Mouse (Mus musculus) hindbrain, embryonic 16.5 days (tissue): ENCODE measurements at regions not wholly inside any gene's neighbourhood (a gene's known extent, or its start where the extent isn't known, plus 50 kb on each side); places are given as distances from the start of the nearest gene placed in this dataset.

Experiments
- ATAC-seq: fragments of 200-750 bp; cut with Nextera tagmentation; 2 replicates; pipeline ENCODE4 v1.8.0; 2017; ENCODE audit warnings: moderate TSS enrichment, moderate library complexity
- H3K27ac ChIP-seq: fragments of 300-500 bp; sonication (generic); 2 replicates; pipeline ENCODE4 v1.5.1; 2014; ENCODE audit warnings: low read depth, mild to moderate bottlenecking, control low read depth, low read length, moderate library complexity
- H3K27me3 ChIP-seq: fragments of 300-500 bp; sonication (generic); replicated peaks from 2 replicates; pipeline ENCODE4 v1.6.1; 2014; ENCODE audit warnings: low read length; ENCODE audit not compliant: control insufficient read depth, insufficient read depth
- H3K36me3 ChIP-seq: fragments of 300-500 bp; sonication (generic); 2 replicates; pipeline ENCODE4 v1.6.1; 2014; ENCODE audit warnings: mild to moderate bottlenecking, low read length, moderate library complexity, mixed read lengths; ENCODE audit not compliant: control insufficient read depth, insufficient read depth
- H3K4me1 ChIP-seq: fragments of 300-500 bp; sonication (generic); 2 replicates; pipeline ENCODE4 v1.6.1; 2014; ENCODE audit warnings: low read depth, low read length; ENCODE audit not compliant: control insufficient read depth, insufficient read depth
- H3K4me2 ChIP-seq: fragments of 300-500 bp; sonication (generic); 2 replicates; pipeline ENCODE4 v1.6.1; 2014; ENCODE audit warnings: mild to moderate bottlenecking, low read length, control low read depth, moderate library complexity
- H3K4me3 ChIP-seq: fragments of 300-500 bp; sonication (generic); 2 replicates; pipeline ENCODE4 v1.5.1; 2014; ENCODE audit warnings: mild to moderate bottlenecking, low read length, control low read depth, moderate library complexity
- H3K9ac ChIP-seq: fragments of 300-500 bp; sonication (generic); 2 replicates; pipeline ENCODE4 v1.6.1; 2014; ENCODE audit warnings: low read depth, mild to moderate bottlenecking, control low read depth, low read length, moderate library complexity
- H3K9me3 ChIP-seq: fragments of 300-500 bp; sonication (generic); 2 replicates; pipeline ENCODE4 v1.6.1; 2014; ENCODE audit warnings: mild to moderate bottlenecking, low read length, moderate library complexity; ENCODE audit not compliant: control insufficient read depth
- WGBS: fragments of 180-500 bp; shearing (Covaris S2); extraction: QIAGEN DNeasy Blood & Tissue Kit; methylation state at CpG from one replicate; pipeline ENCODE4 v1.1.7; 2014; 5-methylcytosine and 5-hydroxymethylcytosine counted together

DNA sequence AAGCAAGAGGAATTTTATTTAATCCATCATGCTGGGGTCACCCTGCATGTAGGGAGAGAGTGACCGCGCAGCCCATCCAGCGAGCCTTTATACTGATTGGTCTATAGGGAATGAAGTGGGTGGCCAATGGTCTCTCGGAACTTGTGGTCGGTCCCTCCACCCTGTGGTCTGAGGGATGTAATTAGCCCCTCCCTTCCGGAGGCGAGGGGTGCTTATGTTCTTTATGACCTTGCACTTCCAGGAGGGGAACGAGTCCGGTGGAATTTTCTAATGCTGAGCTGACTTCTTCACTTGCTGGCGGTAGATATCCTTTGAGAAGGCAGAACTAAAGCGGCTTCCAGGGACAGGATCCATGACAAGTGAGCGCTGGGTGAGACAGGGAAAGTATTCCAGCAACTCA lies 60.8 kb downstream of the H2al2a start:
- WGBS = 91% methylated on average over 12 of the region's 12 CpGs
- Histone ChIP-seq H3K27ac (no peak overlapping the region), H3K4me1 (peaks cover 8% of the 10 kb centered on the region), H3K4me3 (no peak overlapping the region), H3K4me2 (no peak overlapping the region), H3K9ac (no peak overlapping the region), H3K36me3 (no peaks in the 10 kb centered on the region), H3K9me3 (peaks cover 2% of the 10 kb centered on the region; the same call in 1 of the 2 replicates), H3K27me3 (no peaks in the 10 kb centered on the region)
- no peak for ATAC-seq

DNA sequence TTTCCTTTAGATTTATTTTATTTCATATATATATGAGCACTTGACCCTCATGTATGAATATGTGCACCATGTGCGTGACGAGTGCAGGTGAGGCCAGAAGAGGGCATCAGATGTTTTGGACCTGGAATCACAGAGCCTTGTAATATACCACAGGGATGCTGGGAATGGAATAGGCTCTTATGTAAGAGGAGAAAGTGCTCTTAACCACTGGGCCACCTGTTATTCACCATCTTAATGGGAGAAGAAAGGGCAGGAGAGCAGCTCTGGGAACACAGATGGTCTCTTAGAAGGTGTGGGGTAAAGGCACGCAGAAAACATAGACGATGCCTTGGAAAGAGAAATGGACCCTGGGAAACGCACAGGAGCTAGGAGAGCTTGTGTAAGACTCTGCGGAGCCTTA lies 61.3 kb downstream of the H2al2a start:
- no peak for ATAC-seq
- H3K27me3 ChIP-seq = no peaks in the 10 kb centered on the region
- H3K27ac ChIP-seq = no peak overlapping the region
- H3K9ac ChIP-seq = no peak overlapping the region
- H3K4me3 ChIP-seq = no peak overlapping the region
- H3K36me3 ChIP-seq = no peaks in the 10 kb centered on the region
- H3K9me3 ChIP-seq = peaks cover 2% of the 10 kb centered on the region; the same call in 1 of the 2 replicates
- H3K4me2 ChIP-seq = no peak overlapping the region
- peaks cover 8% of the 10 kb centered on the region for H3K4me1 ChIP-seq
- 93% methylated on average over 6 of the region's 6 CpGs for WGBS

DNA sequence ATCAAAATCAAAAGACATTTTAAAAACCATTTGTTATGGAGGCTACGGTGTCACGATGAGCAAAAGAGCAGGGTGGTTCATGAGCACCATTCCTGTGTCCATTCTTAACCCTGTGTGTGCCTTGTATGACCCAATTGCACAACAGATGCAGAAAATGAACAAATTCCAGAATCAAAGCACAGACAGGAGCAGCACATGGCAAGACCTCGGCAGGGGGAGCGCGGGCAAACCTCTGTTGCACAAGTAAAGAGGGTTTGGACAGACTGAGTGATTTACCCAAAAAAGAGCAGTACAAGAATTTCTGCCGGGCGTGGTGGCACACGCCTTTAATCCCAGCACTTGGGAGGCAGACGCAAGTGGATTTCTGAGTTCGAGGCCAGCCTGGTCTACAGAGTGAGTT lies 62.1 kb downstream of the H2al2a start:
- no peak overlapping the region for H3K4me2 ChIP-seq
- H3K4me1 ChIP-seq = peaks cover 8% of the 10 kb centered on the region
- H3K36me3 ChIP-seq = no peaks in the 10 kb centered on the region
- H3K9me3 ChIP-seq = peaks cover 5% of the 10 kb centered on the region; the same call in 1 of the 2 replicates
- no peak overlapping the region for H3K27ac ChIP-seq
- 97% methylated on average over 10 of the region's 10 CpGs for WGBS
- H3K27me3 ChIP-seq = no peaks in the 10 kb centered on the region
- no peak overlapping the region for H3K9ac ChIP-seq
- no peak overlapping the region for H3K4me3 ChIP-seq
- no peak for ATAC-seq

DNA sequence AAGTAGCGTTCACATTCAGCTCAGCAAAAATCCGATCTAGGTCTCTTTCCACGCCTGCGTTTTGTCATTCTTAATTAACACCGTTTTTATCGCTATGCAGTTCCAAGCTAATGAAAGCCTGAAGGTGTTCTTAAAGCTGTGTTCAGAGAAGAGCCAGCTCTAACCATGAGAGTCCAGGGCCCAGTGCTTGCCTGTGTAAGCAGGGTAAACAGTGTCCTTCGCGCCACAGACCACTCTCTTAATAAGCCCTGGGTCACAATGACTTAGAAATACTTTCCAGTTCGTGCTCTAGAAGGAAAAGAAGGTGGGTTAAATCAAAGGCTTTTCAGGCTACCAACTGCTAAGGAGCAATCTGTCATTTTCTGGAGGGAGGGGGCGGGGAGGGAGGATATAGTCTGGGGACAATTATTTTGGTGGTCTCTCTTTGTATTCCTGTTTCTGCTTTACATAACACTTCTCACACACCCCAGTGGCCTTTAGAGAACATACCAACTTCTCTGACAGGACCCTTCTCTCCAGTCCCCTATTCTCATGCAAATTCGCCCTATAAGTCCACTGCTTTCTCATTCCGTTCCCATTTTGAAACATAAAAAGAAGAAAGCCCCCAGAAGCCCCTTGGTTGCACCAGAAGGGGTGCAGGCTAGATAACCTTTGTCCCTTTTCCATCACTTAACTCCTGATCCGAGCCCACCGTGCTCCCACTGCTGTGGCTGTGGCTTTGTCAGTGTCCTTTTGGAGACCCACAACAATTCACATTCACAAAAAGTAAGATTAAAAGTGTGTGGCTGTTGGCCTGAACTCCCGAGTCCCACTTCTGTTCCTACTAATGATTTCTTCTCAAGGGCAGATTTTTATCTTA lies 63.6 kb downstream of the H2al2a start:
- H3K9ac ChIP-seq = peak overlapping the region; percentile 24
- peaks cover 8% of the 10 kb centered on the region for H3K4me1 ChIP-seq
- WGBS = 13% methylated on average over 15 of the region's 15 CpGs
- peak; percentile 68 for ATAC-seq
- no peaks in the 10 kb centered on the region for H3K36me3 ChIP-seq
- H3K27me3 ChIP-seq = no peaks in the 10 kb centered on the region
- H3K4me3 ChIP-seq = peak overlapping the region; percentile 13
- H3K9me3 ChIP-seq = peaks cover 5% of the 10 kb centered on the region; the same call in 1 of the 2 replicates
- H3K4me2 ChIP-seq = peak overlapping the region; percentile 49
- H3K27ac ChIP-seq = no peak overlapping the region

DNA sequence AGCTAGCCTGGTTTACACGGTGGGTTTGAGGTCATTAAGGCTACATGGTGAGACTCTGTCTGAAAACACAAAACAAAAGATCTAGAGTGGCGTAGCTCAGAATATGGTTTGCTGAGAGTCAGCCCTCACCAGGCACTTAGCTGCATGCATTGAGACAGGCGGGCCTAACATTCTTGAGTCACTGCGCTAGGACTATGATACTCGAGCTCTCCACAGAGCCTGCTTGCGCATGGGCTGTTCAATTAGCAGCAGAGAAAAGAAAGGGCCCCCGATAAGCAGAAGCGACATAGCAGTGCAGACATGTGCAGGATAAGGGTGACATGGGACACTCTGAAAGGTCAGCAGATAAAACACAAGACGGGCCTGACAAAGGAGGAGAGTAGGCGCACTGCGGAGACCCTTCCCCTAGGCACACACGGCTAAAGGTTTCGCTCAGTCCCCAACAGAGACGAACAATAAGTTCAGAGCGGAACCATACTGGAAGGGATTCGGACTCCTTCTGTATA lies 64.3 kb downstream of the H2al2a start:
- Histone ChIP-seq H3K4me2 (peak overlapping the region; percentile 49), H3K4me1 (peaks cover 8% of the 10 kb centered on the region), H3K9me3 (peaks cover 5% of the 10 kb centered on the region; the same call in 1 of the 2 replicates), H3K9ac (peak overlapping the region; percentile 24), H3K27me3 (no peaks in the 10 kb centered on the region), H3K4me3 (peak overlapping the region; percentile 13; the same call in 1 of the 2 replicates), H3K27ac (no peak overlapping the region), H3K36me3 (no peaks in the 10 kb centered on the region)
- peak; percentile 88 for ATAC-seq
- 17% methylated on average over 16 of the region's 16 CpGs for WGBS

DNA sequence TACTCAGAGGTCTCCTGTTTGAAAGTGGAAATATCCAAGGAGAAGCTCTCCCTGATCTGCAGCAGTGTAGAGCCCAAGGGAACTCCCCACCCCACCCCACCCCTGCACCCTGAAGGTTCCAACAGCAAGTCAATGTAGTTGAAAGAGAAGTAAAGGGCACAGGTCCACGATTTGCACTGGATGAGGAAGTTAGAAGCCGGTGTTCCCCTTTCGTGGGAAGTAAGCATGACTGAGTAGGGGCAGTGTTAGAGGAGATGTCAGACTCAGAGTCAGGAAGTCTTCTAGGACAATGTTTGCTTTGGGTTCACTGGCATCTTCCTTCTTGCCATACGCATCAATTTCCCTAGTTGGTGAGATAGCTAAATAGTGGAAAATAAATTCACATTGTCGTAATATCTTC lies 64.9 kb downstream of the H2al2a start:
- no peak overlapping the region for H3K9ac ChIP-seq
- H3K9me3 ChIP-seq = peaks cover 5% of the 10 kb centered on the region; the same call in 1 of the 2 replicates
- whole genome bisulfite sequencing = 92% methylated on average over 5 of the region's 5 CpGs
- no peak overlapping the region for H3K4me2 ChIP-seq
- no peaks in the 10 kb centered on the region for H3K36me3 ChIP-seq
- peaks cover 8% of the 10 kb centered on the region for H3K4me1 ChIP-seq
- no peak for ATAC-seq
- no peaks in the 10 kb centered on the region for H3K27me3 ChIP-seq
- no peak overlapping the region for H3K4me3 ChIP-seq
- H3K27ac ChIP-seq = no peak overlapping the region

DNA sequence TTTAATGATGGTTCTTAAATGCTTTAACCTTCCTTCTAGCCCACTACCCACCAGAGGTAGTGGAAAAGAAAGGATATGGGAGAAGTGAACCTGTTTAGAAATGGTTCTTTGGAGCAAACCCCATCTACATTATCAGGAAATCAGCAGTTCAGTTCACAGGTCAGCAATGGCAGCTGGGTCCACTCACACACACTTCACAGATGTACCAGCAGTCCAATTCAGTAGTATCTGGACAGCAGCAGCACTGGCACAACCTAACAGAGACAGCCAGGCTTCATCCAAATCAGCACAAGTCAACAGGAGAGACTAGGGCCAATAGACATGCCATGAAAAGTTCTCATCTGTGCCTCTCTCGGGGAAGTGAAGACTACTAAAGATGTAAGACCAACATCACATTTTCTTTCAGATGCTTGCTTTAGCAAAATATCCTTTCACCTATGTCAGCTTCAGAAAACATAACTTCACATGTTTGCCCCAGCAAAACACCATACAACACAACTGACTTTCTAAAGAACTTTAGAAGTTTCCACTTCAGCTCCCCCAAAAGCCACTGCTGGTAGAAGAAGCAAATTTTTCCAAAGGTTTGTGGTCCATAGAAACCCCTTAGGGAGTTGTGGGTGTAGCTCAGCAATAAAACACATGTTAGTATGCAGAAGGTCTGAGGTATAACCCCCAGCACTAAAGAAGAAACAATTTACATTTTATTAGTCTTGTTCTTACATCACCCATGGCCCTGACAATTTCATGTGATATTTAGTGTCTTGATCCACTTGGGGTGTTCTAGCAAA lies 77.7 kb downstream of the H2al2a start:
- Histone ChIP-seq H3K4me2 (no peak overlapping the region), H3K4me1 (no peaks in the 10 kb centered on the region), H3K36me3 (no peaks in the 10 kb centered on the region), H3K27me3 (no peaks in the 10 kb centered on the region), H3K27ac (no peak overlapping the region), H3K9me3 (no peaks in the 10 kb centered on the region), H3K4me3 (no peak overlapping the region), H3K9ac (no peak overlapping the region)
- ATAC-seq = no peak
- 100% methylated on average over 1 of the region's 1 CpGs for WGBS

DNA sequence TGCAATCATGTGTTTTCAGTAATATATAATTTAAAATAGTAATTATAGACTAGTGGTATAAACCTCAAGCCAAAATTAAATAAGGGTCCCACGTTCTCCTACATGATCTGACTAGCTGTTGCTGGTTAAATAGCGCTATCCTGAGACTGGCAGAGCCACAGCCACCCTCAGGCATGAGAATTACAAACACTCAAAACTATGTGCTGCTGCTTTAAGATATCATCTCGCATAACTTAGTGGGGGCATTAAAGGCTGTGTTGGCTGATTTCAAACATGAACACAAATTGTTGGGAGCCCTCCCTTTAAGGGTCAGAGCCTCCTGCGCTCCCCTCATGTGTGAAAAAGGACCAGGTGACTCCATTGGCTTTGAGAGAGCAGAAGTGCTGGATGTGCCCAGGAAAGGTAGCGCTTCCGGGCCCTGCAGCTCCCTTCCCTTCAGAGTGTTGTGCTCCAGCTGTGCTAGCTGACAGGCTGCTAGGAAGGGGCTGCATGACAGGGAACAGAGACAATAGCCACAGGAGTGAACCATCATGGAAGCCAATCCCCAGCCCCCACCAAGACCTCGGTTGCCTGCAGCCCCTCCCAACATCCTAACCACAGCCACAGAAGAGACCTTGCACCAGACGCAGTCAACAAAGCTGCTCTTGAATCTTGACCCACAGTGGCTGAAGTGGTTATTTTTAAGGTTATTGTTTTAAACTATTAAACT lies 79.4 kb downstream of the H2al2a start:
- WGBS = 27% methylated on average over 8 of the region's 8 CpGs
- Histone ChIP-seq H3K27me3 (no peaks in the 10 kb centered on the region), H3K27ac (no peak overlapping the region), H3K9me3 (no peaks in the 10 kb centered on the region), H3K9ac (no peak overlapping the region), H3K4me3 (no peak overlapping the region), H3K36me3 (no peaks in the 10 kb centered on the region), H3K4me1 (no peaks in the 10 kb centered on the region), H3K4me2 (no peak overlapping the region)
- no peak for ATAC-seq
